Mouse (Mus musculus) neural tube, embryonic 15.5 days (tissue): ENCODE data around the gene Map3k13. TPM values are rescaled to one million over a fixed set of nuclear protein-coding genes. Genes with fewer than 3 reads are reported as not detected.

Experiments
- polyA plus RNA-seq: library from polyadenylated mRNA; unstranded; fragments of >200 nt; fragmentation: Nextera tagmentation; extraction: Ambion mirVana; gene quantifications from 2 replicates; pipeline ENCODE4 v1.2.1, GENCODE M21; 2015

Gene Map3k13
- polyA plus RNA-seq, 1 experiment from 2014 or later, result 5.7 TPM

Other genes starting within 250 kb of the Map3k13 start
- gene 2510009E07Rik, start 99.7 kb upstream of the Map3k13 start, polyA plus RNA-seq, result 36.5 and 41.9 TPM in 2 replicates
- gene Ehhadh, start 6.5 kb upstream of the Map3k13 start, polyA plus RNA-seq, result 1.7 and 3.0 TPM in 2 replicates
- 48.7 and 50.1 TPM in 2 replicates for gene Tmem41a, start 153.2 kb downstream of the Map3k13 start, polyA plus RNA-seq
- gene Liph, start 201.3 kb downstream of the Map3k13 start, polyA plus RNA-seq, result 0.49 and 1.8 TPM in 2 replicates
- 44.8 and 48.3 TPM in 2 replicates for gene Senp2, start 215.1 kb downstream of the Map3k13 start, polyA plus RNA-seq